Mouse (Mus musculus) embryonic facial prominence, embryonic 11.5 days (tissue): ENCODE measurements around the gene Dhx36. TPM values are rescaled to one million over a fixed set of nuclear protein-coding genes. Genes with fewer than 3 reads are reported as not detected.

Source experiments
- ATAC-seq: fragments of 200-750 bp; cut with Nextera tagmentation; replicated peaks from 2 replicates; pipeline ENCODE4 v1.8.0; 2017; ENCODE audit warnings: low read depth; ENCODE audit not compliant: insufficient number of reproducible peaks, low FRiP score, low TSS enrichment
- DNase-seq: peaks from one replicate; pipeline ENCODE4 v3.0.0-alpha.2; 2015; ENCODE audit warnings: low spot score
- H3K27ac ChIP-seq: fragments of 300-500 bp; sonication (generic); replicated peaks from 2 replicates; pipeline ENCODE4 v1.5.1; 2014; ENCODE audit warnings: mild to moderate bottlenecking, low read depth, low read length, control low read depth
- H3K27me3 ChIP-seq: fragments of 300-500 bp; sonication (generic); 2 replicates; pipeline ENCODE4 v1.6.1; 2014; ENCODE audit warnings: mild to moderate bottlenecking, low read length, moderate library complexity, mixed read lengths; ENCODE audit not compliant: control insufficient read depth, insufficient read depth
- H3K36me3 ChIP-seq: fragments of 300-500 bp; sonication (generic); replicated peaks from 2 replicates; pipeline ENCODE4 v1.6.1; 2014; ENCODE audit warnings: low read depth, mild to moderate bottlenecking, low read length, moderate library complexity, mixed read lengths; ENCODE audit not compliant: control insufficient read depth, insufficient read depth
- H3K4me1 ChIP-seq: fragments of 300-500 bp; sonication (generic); 2 replicates; pipeline ENCODE4 v1.6.1; 2014; ENCODE audit warnings: low read length, mixed read lengths; ENCODE audit not compliant: control insufficient read depth, insufficient read depth
- H3K4me2 ChIP-seq: fragments of 300-500 bp; sonication (generic); 2 replicates; pipeline ENCODE4 v1.6.1; 2014; ENCODE audit warnings: low read depth, mild to moderate bottlenecking, control low read depth, low read length, moderate library complexity
- H3K4me3 ChIP-seq: fragments of 300-500 bp; sonication (generic); 2 replicates; pipeline ENCODE4 v1.5.1; 2014; ENCODE audit warnings: low read depth, low read length, control low read depth
- H3K9ac ChIP-seq: fragments of 300-500 bp; sonication (generic); replicated peaks from 2 replicates; pipeline ENCODE4 v1.6.1; 2014; ENCODE audit warnings: mild to moderate bottlenecking, control low read depth, low read length
- H3K9me3 ChIP-seq: fragments of 300-500 bp; sonication (generic); replicated peaks from 2 replicates; pipeline ENCODE4 v1.6.1; 2016; ENCODE audit warnings: mild to moderate bottlenecking, low read length, inconsistent platforms, mixed read lengths; ENCODE audit not compliant: control insufficient read depth
- WGBS: fragments of 180-500 bp; shearing (Covaris S2); extraction: QIAGEN DNeasy Blood & Tissue Kit; methylation state at CpG from one replicate; pipeline ENCODE4 v1.1.7; 2014; 5-methylcytosine and 5-hydroxymethylcytosine counted together
- polyA plus RNA-seq: library from polyadenylated mRNA; unstranded; fragments of >200 nt; fragmentation: Nextera tagmentation; extraction: Ambion mirVana; gene quantifications from 2 replicates; pipeline ENCODE4 v1.2.1, GENCODE M21; 2014

The Dhx36 gene
- polyA plus RNA-seq, 1 experiment from 2014 or later = 53.4 TPM

- no peak for ATAC-seq
- Histone ChIP-seq H3K27me3 (no peaks in the 10 kb centered on the region), H3K4me1 (no peaks in the 10 kb centered on the region), H3K4me2 (no peak overlapping the region), H3K4me3 (no peak overlapping the region), H3K36me3 (no peaks in the 10 kb centered on the region), H3K9me3 (no peaks in the 10 kb centered on the region), H3K9ac (no peak overlapping the region), H3K27ac (no peak overlapping the region)
- no peak for DNase-seq
- 84% methylated on average over 8 of the region's 8 CpGs for WGBS
These were observed 59.7 kb downstream of the Dhx36 start for GRCm38 (mm10) chr3:62447151-62447550.

GRCm38 (mm10) chr3:62446271-62446670 lies 60.5 kb downstream of the Dhx36 start:
- H3K4me3 ChIP-seq = no peak overlapping the region
- no peaks in the 10 kb centered on the region for H3K27me3 ChIP-seq
- no peaks in the 10 kb centered on the region for H3K9me3 ChIP-seq
- no peak for ATAC-seq
- 80% methylated on average over 7 of the region's 7 CpGs for WGBS
- H3K9ac ChIP-seq = no peak overlapping the region
- DNase-seq = no peak
- no peaks in the 10 kb centered on the region for H3K36me3 ChIP-seq
- no peak overlapping the region for H3K4me2 ChIP-seq
- no peaks in the 10 kb centered on the region for H3K4me1 ChIP-seq
- H3K27ac ChIP-seq = no peak overlapping the region

- Histone ChIP-seq H3K27ac (no peak overlapping the region), H3K9ac (no peak overlapping the region), H3K4me2 (no peak overlapping the region), H3K27me3 (no peaks in the 10 kb centered on the region), H3K4me3 (no peak overlapping the region), H3K4me1 (no peaks in the 10 kb centered on the region), H3K9me3 (no peaks in the 10 kb centered on the region), H3K36me3 (no peaks in the 10 kb centered on the region)
- WGBS = 80% methylated on average over 12 of the region's 12 CpGs
- DNase-seq (no peak), ATAC-seq (no peak)
These were observed 63.1 kb downstream of the Dhx36 start for GRCm38 (mm10) chr3:62443582-62444194.

- no peak overlapping the region for H3K4me2 ChIP-seq
- no peak overlapping the region for H3K9ac ChIP-seq
- H3K27ac ChIP-seq = no peak overlapping the region
- no peak overlapping the region for H3K4me3 ChIP-seq
- no peaks in the 10 kb centered on the region for H3K27me3 ChIP-seq
- H3K9me3 ChIP-seq = no peaks in the 10 kb centered on the region
- ATAC-seq (no peak), DNase-seq (no peak)
- 27% methylated on average over 5 of the region's 5 CpGs for WGBS
- H3K4me1 ChIP-seq = no peaks in the 10 kb centered on the region
- H3K36me3 ChIP-seq = no peaks in the 10 kb centered on the region
These were observed 66.3 kb downstream of the Dhx36 start for GRCm38 (mm10) chr3:62440431-62440969.

GRCm38 (mm10) chr3:62435923-62436322 lies 70.9 kb downstream of the Dhx36 start:
- Histone ChIP-seq H3K9me3 (no peaks in the 10 kb centered on the region), H3K27me3 (no peaks in the 10 kb centered on the region), H3K36me3 (no peaks in the 10 kb centered on the region), H3K27ac (no peak overlapping the region), H3K4me3 (no peak overlapping the region), H3K9ac (no peak overlapping the region), H3K4me1 (no peaks in the 10 kb centered on the region), H3K4me2 (no peak overlapping the region)
- no peak for ATAC-seq
- DNase-seq = no peak

- WGBS = 72% methylated on average over 4 of the region's 4 CpGs
- DNase-seq (no peak), ATAC-seq (no peak)
- Histone ChIP-seq H3K9ac (no peak overlapping the region), H3K27ac (no peak overlapping the region), H3K27me3 (no peaks in the 10 kb centered on the region), H3K4me1 (no peaks in the 10 kb centered on the region), H3K36me3 (no peaks in the 10 kb centered on the region), H3K4me3 (no peak overlapping the region), H3K4me2 (no peak overlapping the region), H3K9me3 (no peaks in the 10 kb centered on the region)
These were observed 73.1 kb downstream of the Dhx36 start for GRCm38 (mm10) chr3:62433675-62434074.

- Histone ChIP-seq H3K27ac (no peak overlapping the region), H3K9ac (no peak overlapping the region), H3K4me3 (no peak overlapping the region), H3K4me2 (no peak overlapping the region), H3K36me3 (no peaks in the 10 kb centered on the region), H3K9me3 (no peaks in the 10 kb centered on the region), H3K4me1 (no peaks in the 10 kb centered on the region), H3K27me3 (no peaks in the 10 kb centered on the region)
- DNase-seq = no peak
- no peak for ATAC-seq
- WGBS = 97% methylated on average over 6 of the region's 6 CpGs
These were observed 88.2 kb downstream of the Dhx36 start for GRCm38 (mm10) chr3:62418387-62419138.
